Mouse (Mus musculus): Measurements from ENCODE around the gene Trim2. TPM values are rescaled to one million over a fixed set of nuclear protein-coding genes. Genes with fewer than 3 reads are reported as not detected.

Trim2 gene
- total and polyA plus RNA-seq, 3 experiments = 2.4 to 3.3 (median 2.5) TPM

DNA sequence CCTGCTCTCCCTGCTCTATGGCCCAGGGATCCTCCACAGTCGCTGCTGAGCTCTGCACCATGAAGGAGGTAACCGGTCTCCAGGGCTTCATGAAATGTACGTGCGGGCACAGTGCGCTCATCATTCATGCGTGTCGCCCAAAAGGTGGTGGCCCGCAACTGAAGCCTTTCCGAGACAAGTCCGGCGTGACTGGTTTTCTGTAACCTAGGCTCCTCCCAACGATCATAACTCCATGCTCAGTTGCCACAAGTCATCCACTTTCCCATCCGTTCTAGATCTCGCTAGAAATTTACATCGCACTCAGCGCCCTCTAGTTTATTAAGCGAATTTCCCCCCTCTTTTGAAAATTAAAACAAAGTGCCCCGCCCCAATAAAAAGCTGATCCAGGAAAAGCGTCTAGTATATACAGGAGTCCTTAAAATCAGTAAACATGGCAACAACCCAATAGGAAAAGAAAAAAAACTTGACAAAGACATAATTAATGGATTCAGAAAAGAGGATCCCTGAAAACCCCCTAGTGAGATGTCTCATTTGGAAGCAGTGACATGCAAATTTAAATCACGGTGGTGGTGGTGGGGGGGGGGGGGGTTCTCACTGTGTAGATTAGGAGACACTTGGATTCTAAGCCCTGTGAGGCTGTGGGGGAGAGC, 28.2 kb upstream of the Trim2 start:
- Histone ChIP-seq H3K27ac (ENCODE audit: insufficient read depth, low read depth) (peak overlapping the region; percentile 71), H3K9ac (ENCODE audit: insufficient read depth, low read depth) (peak overlapping the region; percentile 54), H3K36me3 (replicated peaks in 1 of 2; ENCODE audit: control insufficient read depth in 1 of 2, insufficient read depth in 1 of 2, low read length in 1 of 2) (no peaks in the 10 kb centered on the region), H3K4me1 (ENCODE audit: control insufficient read depth in 1 of 2, insufficient read depth in 2 of 2) (peaks cover 11 to 41% of the 10 kb centered on the region in 2 experiments), H3K4me2 (ENCODE audit: insufficient read depth, low read depth, poor library complexity, severe bottlenecking) (peak overlapping the region; percentile 87), H3K9me3 (replicated peaks; ENCODE audit: low read length) (no peaks in the 10 kb centered on the region), H3K4me3 (replicated peaks in 1 of 3; ENCODE audit: low read depth in 2 of 3, low read length in 2 of 3, poor library complexity in 1 of 3) (peak overlapping the region; percentile 23 to 57 (median 51)), H3K27me3 (replicated peaks) (peaks cover 3% of the 10 kb centered on the region), H3K79me2 (replicated peaks; ENCODE audit: control insufficient read depth, extremely low read depth, insufficient read depth, poor library complexity, severe bottlenecking) (no peaks in the 10 kb centered on the region)
- TF ChIP-seq JUN (IDR thresholded peaks at IDR 0.05; ENCODE audit: insufficient read depth, low read depth, low read length) = no peak
- TF ChIP-seq ZMIZ1 (IDR thresholded peaks at IDR 0.05; ENCODE audit: low read depth, low read length) = no peak
- TF ChIP-seq HCFC1 (IDR thresholded peaks at IDR 0.05; ENCODE audit: low read depth, low read length) = 0 out of 2 replicates have a peak, but pooled peaks have one; percentile 21
- peak; percentile 52; the same call in 1 of the 2 replicates for TF ChIP-seq MXI1 (IDR thresholded peaks at IDR 0.05; ENCODE audit: low read depth, low read length)
- TF ChIP-seq MAFK (IDR thresholded peaks at IDR 0.05; ENCODE audit: insufficient replicate concordance, low read length) = no peak
- no peak for TF ChIP-seq ETS1 (conservative IDR thresholded peaks at IDR 0.05; ENCODE audit: low read depth, low read length)
- TF ChIP-seq POLR2AphosphoS2 (IDR thresholded peaks at IDR 0.05; ENCODE audit: low read depth, low read length) = no peak
- TF ChIP-seq RAD21 (IDR thresholded peaks at IDR 0.05; ENCODE audit: low read depth, low read length) = no peak
- no peak for TF ChIP-seq TCF12 (IDR thresholded peaks at IDR 0.05; ENCODE audit: low read depth, low read length)
- 0 out of 2 replicates have a peak, but pooled peaks have one; percentile 20 for TF ChIP-seq NELFE (IDR thresholded peaks at IDR 0.05; ENCODE audit: low read depth, low read length)
- TF ChIP-seq SIN3A (IDR thresholded peaks at IDR 0.05; ENCODE audit: low read length) = peak; percentile 75; the same call in 1 of the 2 replicates
- 0 out of 2 replicates have a peak, but pooled peaks have one; percentile 32 for TF ChIP-seq MYC (IDR thresholded peaks at IDR 0.05; ENCODE audit: low read depth, low read length)
- no peak for TF ChIP-seq USF2 (conservative IDR thresholded peaks at IDR 0.05; ENCODE audit: low read depth, low read length)
- TF ChIP-seq MAZ (IDR thresholded peaks at IDR 0.05; ENCODE audit: low read depth, low read length) = peak; percentile 72; the same call in 1 of the 2 replicates
- no peak for TF ChIP-seq GABPA (IDR thresholded peaks at IDR 0.05; ENCODE audit: insufficient replicate concordance, low read depth, low read length)
- TF ChIP-seq SMC3 (IDR thresholded peaks at IDR 0.05; ENCODE audit: low read depth, low read length) = no peak
- TF ChIP-seq TBP (conservative IDR thresholded peaks at IDR 0.05; ENCODE audit: low read depth, low read length) = no peak
- TF ChIP-seq KAT2A (IDR thresholded peaks at IDR 0.05; ENCODE audit: insufficient replicate concordance, low read length) = no peak
- TF ChIP-seq CHD1 (IDR thresholded peaks at IDR 0.05; ENCODE audit: low read depth, low read length) = no peak
- TF ChIP-seq E2F4 (IDR thresholded peaks at IDR 0.05; ENCODE audit: insufficient replicate concordance, low read depth, low read length) = no peak
- peak; percentile 9; the same call in 1 of the 2 replicates for TF ChIP-seq BHLHE40 (IDR thresholded peaks at IDR 0.05; ENCODE audit: low read depth, low read length)
- TF ChIP-seq EP300 (IDR thresholded peaks at IDR 0.05; ENCODE audit: low read length) = 0 out of 2 replicates have a peak, but pooled peaks have one; percentile 8
- TF ChIP-seq CTCF (conservative IDR thresholded peaks at IDR 0.05 in 1 of 2, IDR thresholded peaks at IDR 0.05 in 1 of 2; ENCODE audit: low read depth in 2 of 2, low read length in 2 of 2) = peak in 1 of 2 experiments; percentile 29; a peak in 2 of 4 replicates
- TF ChIP-seq JUND (conservative IDR thresholded peaks at IDR 0.05; ENCODE audit: low read depth, low read length) = no peak
- no peak for TF ChIP-seq NRF1 (IDR thresholded peaks at IDR 0.05; ENCODE audit: low read depth, low read length)
- no peak for TF ChIP-seq UBTF (IDR thresholded peaks at IDR 0.05; ENCODE audit: low read depth, low read length)
- no peak for TF ChIP-seq CHD2 (IDR thresholded peaks at IDR 0.05; ENCODE audit: low read length)
- TF ChIP-seq PAX5 (IDR thresholded peaks at IDR 0.05; ENCODE audit: low read length) = no peak
- TF ChIP-seq IRF4 (IDR thresholded peaks at IDR 0.05; ENCODE audit: low read depth, low read length) = 0 out of 2 replicates have a peak, but pooled peaks have one; percentile 4
- TF ChIP-seq ZNF384 (IDR thresholded peaks at IDR 0.05; ENCODE audit: low read depth, low read length) = peak; percentile 82
- TF ChIP-seq POLR2A (IDR thresholded peaks at IDR 0.05; ENCODE audit: low read depth, low read length) = no peak
- no peak for TF ChIP-seq MEF2A (IDR thresholded peaks at IDR 0.05; ENCODE audit: borderline replicate concordance, low read depth, low read length)
- TF ChIP-seq ZKSCAN1 (IDR thresholded peaks at IDR 0.05; ENCODE audit: borderline replicate concordance, low read depth, low read length) = no peak
- TF ChIP-seq MAX (IDR thresholded peaks at IDR 0.05; ENCODE audit: low read length) = peak; percentile 40; the same call in 1 of the 2 replicates
- in situ Hi-C loops (cut with MboI; ENCODE audit: low pct_ligation_motif_present, low pct_unique_long_range_greater_than_20kb, low sequenced_read_pairs) = loop anchor here (25.0 kb wide), 2 partner anchors 327 to 552 kb away; partner anchors contain the start of gene Tmem154
- dilution Hi-C loops (cut with MboI; ENCODE audit: extremely low pct_ligation_motif_present, extremely low pct_unique_long_range_greater_than_20kb, low sequenced_read_pairs) = no loop called here
- DNase-seq (ENCODE audit: extremely low read depth) = peak; percentile 69

All from CH12.LX (cell line).